Mouse (Mus musculus) myocyte (in vitro differentiated cells): ENCODE results near the gene Srsf3. TPM values are rescaled to one million over a fixed set of nuclear protein-coding genes. Genes with fewer than 3 reads are reported as not detected.

Experiments used
- H3K27me3 ChIP-seq: one replicate; pipeline ENCODE4 v1.6.1; 2011; ENCODE audit not compliant: control insufficient read depth, insufficient read depth, insufficient read length
- H3K36me3 ChIP-seq: one replicate; pipeline ENCODE4 v1.6.1; 2011; ENCODE audit not compliant: control insufficient read depth, insufficient read depth
- H3K4me2 ChIP-seq: one replicate; pipeline ENCODE4 v1.6.1; 2011; ENCODE audit warnings: low read depth, control low read depth
- H3K4me3 ChIP-seq: one replicate; pipeline ENCODE4 v1.5.1; 2011; ENCODE audit warnings: mild to moderate bottlenecking, control low read depth, moderate library complexity
- H3K79me2 ChIP-seq: one replicate; pipeline ENCODE4 v1.6.1; 2011; ENCODE audit not compliant: control insufficient read depth, insufficient read depth
- H3ac ChIP-seq: one replicate; pipeline ENCODE4 v1.6.1; 2011; ENCODE audit not compliant: control insufficient read depth, insufficient read length
- CEBPB ChIP-seq: IDR thresholded peaks from 2 replicates; pipeline ENCODE4 v1.6.1; 2011; ENCODE audit warnings: mild to moderate bottlenecking, moderate library complexity; ENCODE audit not compliant: poor library complexity, insufficient read depth, severe bottlenecking
- E2F4 ChIP-seq: IDR thresholded peaks from one replicate; pipeline ENCODE4 v1.6.1; 2011; ENCODE audit warnings: mild to moderate bottlenecking, control low read depth, moderate library complexity; ENCODE audit not compliant: insufficient read depth
- MAX ChIP-seq: IDR thresholded peaks from one replicate; pipeline ENCODE4 v1.6.1; 2011; ENCODE audit warnings: low read depth, mild to moderate bottlenecking, control low read depth
- MYOD1 ChIP-seq, 3 experiments: IDR thresholded peaks; one replicate each; pipeline ENCODE4 v1.6.1; 2011; ENCODE audit warnings: control low read depth in 2 of 3, low read depth in 2 of 3, mild to moderate bottlenecking in 2 of 3, moderate library complexity in 1 of 3; ENCODE audit not compliant: insufficient read length in 2 of 3, control insufficient read depth in 1 of 3
- MYOG ChIP-seq, 3 experiments: IDR thresholded peaks; one replicate each; pipeline ENCODE4 v1.6.1; 2011; ENCODE audit warnings: control low read depth in 2 of 3, low read depth in 2 of 3, mild to moderate bottlenecking in 2 of 3; ENCODE audit not compliant: insufficient read length in 2 of 3, control insufficient read depth in 1 of 3, insufficient read depth in 1 of 3
- POLR2A ChIP-seq: IDR thresholded peaks from one replicate; pipeline ENCODE4 v1.6.1; 2011; ENCODE audit warnings: low read depth, mild to moderate bottlenecking, control low read depth, moderate library complexity; ENCODE audit not compliant: insufficient read length
- POLR2AphosphoS2 ChIP-seq: IDR thresholded peaks from one replicate; pipeline ENCODE4 v1.6.1; 2011; ENCODE audit warnings: low read depth, control low read depth; ENCODE audit not compliant: insufficient read length
- REST ChIP-seq: IDR thresholded peaks from one replicate; pipeline ENCODE4 v1.6.1; 2011; ENCODE audit warnings: mild to moderate bottlenecking, control low read depth, moderate library complexity; ENCODE audit not compliant: insufficient read depth, insufficient read length
- SRF ChIP-seq: IDR thresholded peaks from one replicate; pipeline ENCODE4 v1.6.1; 2011; ENCODE audit warnings: low read depth; ENCODE audit not compliant: control insufficient read depth, insufficient read length
- TCF12 ChIP-seq: IDR thresholded peaks from one replicate; pipeline ENCODE4 v1.6.1; 2011; ENCODE audit warnings: mild to moderate bottlenecking, control low read depth; ENCODE audit not compliant: poor library complexity, insufficient read depth, severe bottlenecking
- TCF3 ChIP-seq: IDR thresholded peaks from one replicate; pipeline ENCODE4 v1.6.1; 2011; ENCODE audit warnings: low read depth, control low read depth; ENCODE audit not compliant: insufficient read length
- USF1 ChIP-seq: IDR thresholded peaks from one replicate; pipeline ENCODE4 v1.6.1; 2011; ENCODE audit warnings: low read depth, mild to moderate bottlenecking, control low read depth, moderate library complexity
- polyA plus RNA-seq: library from polyadenylated mRNA; unstranded; fragments of >200 nt; fragmentation: generic; extraction: Trizol; gene quantifications from one replicate; pipeline ENCODE4 v1.2.1, GENCODE M21; 2012; ENCODE audit warnings: missing spikeins

The Srsf3 gene
- polyA plus RNA-seq, result 98.2 TPM

DNA sequence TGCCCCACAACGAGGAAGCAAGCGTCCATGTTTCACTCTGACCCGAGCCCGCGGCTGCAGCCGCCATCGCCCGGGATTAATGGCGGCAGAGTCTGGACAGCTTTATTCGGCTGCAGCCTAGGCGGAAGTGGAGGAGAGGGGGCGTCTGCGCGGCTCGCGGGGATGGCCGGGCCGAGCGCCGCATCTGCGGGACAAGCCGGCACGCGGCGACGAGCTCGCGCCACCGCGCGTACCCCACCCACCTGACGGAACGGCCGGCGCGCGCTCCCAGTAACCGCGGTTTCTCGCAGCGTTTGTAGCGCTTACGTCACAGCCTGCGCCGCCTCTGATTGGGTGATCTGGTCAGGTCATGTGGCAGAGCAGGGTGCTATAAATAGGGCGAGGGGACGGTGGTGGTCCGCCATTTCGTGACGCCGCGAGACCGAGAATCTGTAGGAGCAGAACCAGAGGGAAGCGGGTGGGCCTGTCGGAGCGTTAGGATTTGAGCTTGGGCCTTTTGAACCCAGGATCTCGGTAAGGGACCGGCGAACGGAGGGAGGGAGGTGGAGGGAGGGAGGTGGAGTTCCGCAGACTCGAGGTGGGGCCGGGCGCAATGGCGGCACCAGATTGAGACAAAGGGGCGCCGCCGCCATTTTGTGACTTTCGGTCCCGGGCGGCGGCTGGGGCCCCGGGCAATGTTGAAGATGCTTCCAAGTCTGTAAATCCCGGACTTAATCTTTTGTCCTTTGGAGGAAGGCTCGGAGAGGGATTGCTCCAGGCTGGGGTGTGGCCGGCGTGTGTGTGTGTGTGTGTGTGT, at the start of gene Srsf3:
TSS of gene Srsf3 (plus strand) at position 355 of the 796 bp plus-strand sequence.
- TF ChIP-seq MYOG (IDR thresholded peaks at IDR 0.05; ENCODE audit: control insufficient read depth in 1 of 3, insufficient read depth in 1 of 3, insufficient read length in 2 of 3, low read depth in 2 of 3) (peak in 2 of 3 experiments; percentile 4 to 53), MAX (no peak), USF1 (peak; percentile 95), SRF (peak; percentile 35), CEBPB (no peak), TCF3 (no peak), POLR2A (peak; percentile 74), TCF12 (no peak), E2F4 (no peak), POLR2AphosphoS2 (peak; percentile 92), MYOD1 (IDR thresholded peaks at IDR 0.05; ENCODE audit: control insufficient read depth in 1 of 3, insufficient read length in 2 of 3, low read depth in 2 of 3) (peak in 1 of 3 experiments; percentile 71)
- Histone ChIP-seq H3K79me2 (peaks cover 51% of the 10 kb centered on the region), H3K4me2 (peak within 1 kb of the TSS; percentile 94), H3K4me3 (peak within 1 kb of the TSS; percentile 91), H3K36me3 (peaks cover 24% of the 10 kb centered on the region), H3ac (peak within 1 kb of the TSS; percentile 33), H3K27me3 (no peaks in the 10 kb centered on the region)

DNA sequence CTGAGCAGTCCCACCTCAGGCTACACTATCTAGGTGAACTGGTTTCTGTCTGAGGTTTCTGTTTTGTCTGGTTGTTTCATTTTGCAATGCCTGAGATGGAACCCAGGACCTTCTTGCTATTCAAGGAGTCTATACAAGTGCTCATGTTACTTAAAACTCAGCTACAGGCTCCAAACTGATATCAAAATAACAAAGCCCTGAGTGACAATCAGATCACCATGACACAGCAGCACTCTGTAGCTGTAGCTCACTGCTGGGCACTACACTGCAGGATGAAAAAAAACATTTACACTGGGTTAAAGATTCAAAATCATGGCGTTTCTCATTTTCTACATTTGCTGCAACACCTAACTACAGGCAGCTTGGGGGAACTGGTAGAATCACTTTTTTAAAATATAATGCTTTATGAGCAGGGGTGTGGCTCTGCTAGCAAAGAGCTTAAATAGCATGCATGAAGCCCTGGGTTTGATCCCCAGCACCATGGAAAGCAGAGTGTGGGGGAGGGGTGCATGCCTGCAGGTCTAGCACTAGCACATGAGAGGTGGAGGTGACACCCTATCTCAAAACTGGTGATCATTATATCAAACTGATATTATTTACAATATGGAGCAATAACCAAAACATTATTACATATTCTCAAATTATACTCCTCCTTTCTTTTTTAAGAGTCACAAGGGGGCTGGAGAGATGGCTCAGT, 47.6 kb upstream of the Srsf3 start:
- Histone ChIP-seq H3ac (no peak overlapping the region), H3K4me3 (no peak overlapping the region), H3K27me3 (no peaks in the 10 kb centered on the region), H3K4me2 (no peak overlapping the region), H3K79me2 (no peaks in the 10 kb centered on the region), H3K36me3 (peaks cover 40% of the 10 kb centered on the region)
- no peak for TF ChIP-seq TCF12
- no peak for TF ChIP-seq TCF3
- TF ChIP-seq MYOD1 (IDR thresholded peaks at IDR 0.05; ENCODE audit: control insufficient read depth in 1 of 3, insufficient read length in 2 of 3, low read depth in 2 of 3), result no peak
- no peak for TF ChIP-seq POLR2AphosphoS2

DNA sequence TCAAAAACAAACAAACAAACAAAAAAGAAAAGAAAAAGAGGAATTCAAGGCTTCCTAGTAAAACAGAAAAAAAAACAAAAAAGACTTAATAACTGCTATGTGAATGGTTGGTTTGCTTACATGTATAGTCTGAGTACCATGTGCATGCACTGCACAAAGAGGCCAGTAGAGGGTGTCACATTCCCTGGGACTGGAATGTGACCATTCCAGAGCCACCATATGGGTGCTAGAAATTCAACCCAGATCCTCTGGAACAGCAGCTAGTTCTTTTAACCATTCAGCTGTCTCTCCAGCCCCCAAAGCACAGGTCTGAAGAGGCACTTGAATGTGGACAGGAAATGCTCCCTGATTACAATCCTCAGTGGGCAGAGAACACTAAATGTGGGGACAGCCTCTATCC, 45.6 kb upstream of the Srsf3 start:
- TF ChIP-seq SRF (no peak), USF1 (no peak), POLR2A (no peak), REST (no peak), E2F4 (no peak), TCF3 (no peak), CEBPB (no peak), POLR2AphosphoS2 (no peak), MYOD1 (IDR thresholded peaks at IDR 0.05; ENCODE audit: control insufficient read depth in 1 of 3, insufficient read length in 2 of 3, low read depth in 2 of 3) (no peak), MYOG (IDR thresholded peaks at IDR 0.05; ENCODE audit: control insufficient read depth in 1 of 3, insufficient read depth in 1 of 3, insufficient read length in 2 of 3, low read depth in 2 of 3) (no peak), TCF12 (no peak), MAX (no peak)
- Histone ChIP-seq H3K79me2 (no peaks in the 10 kb centered on the region), H3K27me3 (no peaks in the 10 kb centered on the region), H3K36me3 (peaks cover 54% of the 10 kb centered on the region), H3ac (no peak overlapping the region), H3K4me2 (no peak overlapping the region), H3K4me3 (no peak overlapping the region)

DNA sequence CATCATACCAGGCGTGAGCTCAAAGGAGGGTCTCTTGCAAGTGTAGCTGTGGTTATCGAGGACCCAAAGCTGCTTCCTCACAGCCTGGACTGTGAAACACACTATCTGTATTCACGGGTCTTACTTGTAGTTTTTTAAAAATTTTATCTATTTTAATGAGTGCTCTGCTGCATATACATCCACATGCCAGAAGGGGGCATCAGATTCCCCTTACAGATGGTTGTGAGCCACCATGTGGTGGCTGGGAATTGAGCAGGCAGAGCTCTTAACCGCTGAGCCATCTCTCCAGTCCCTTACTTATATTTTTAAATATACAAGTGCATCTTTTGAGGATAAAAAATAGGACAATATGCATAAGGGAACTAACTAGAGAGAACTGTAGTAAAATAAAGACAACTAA, 44.7 kb upstream of the Srsf3 start:
- H3K27me3 ChIP-seq, result no peaks in the 10 kb centered on the region
- H3K4me3 ChIP-seq, result no peak overlapping the region
- TF ChIP-seq TCF12, result no peak
- no peak for TF ChIP-seq E2F4
- TF ChIP-seq CEBPB, result no peak
- no peak for TF ChIP-seq REST
- TF ChIP-seq MYOG (IDR thresholded peaks at IDR 0.05; ENCODE audit: control insufficient read depth in 1 of 3, insufficient read depth in 1 of 3, insufficient read length in 2 of 3, low read depth in 2 of 3), result no peak
- no peak for TF ChIP-seq SRF
- TF ChIP-seq USF1, result no peak
- TF ChIP-seq MYOD1 (IDR thresholded peaks at IDR 0.05; ENCODE audit: control insufficient read depth in 1 of 3, insufficient read length in 2 of 3, low read depth in 2 of 3), result no peak
- TF ChIP-seq MAX, result no peak
- no peak for TF ChIP-seq TCF3
- no peak for TF ChIP-seq POLR2A
- no peak for TF ChIP-seq POLR2AphosphoS2
- peaks cover 54% of the 10 kb centered on the region for H3K36me3 ChIP-seq
- no peak overlapping the region for H3ac ChIP-seq
- no peak overlapping the region for H3K4me2 ChIP-seq
- no peaks in the 10 kb centered on the region for H3K79me2 ChIP-seq
